Mouse (Mus musculus) liver, postnatal 0 days (tissue): ENCODE results near the gene Serpinb1a. TPM values are rescaled to one million over a fixed set of nuclear protein-coding genes. Genes with fewer than 3 reads are reported as not detected.
"Not testable (repeated sequence)": the region's sequence is repeated elsewhere in the genome, so short reads cannot be mapped to it uniquely, and the experiment has no call there.

Experiments used
- ATAC-seq: fragments of 200-750 bp; cut with Nextera tagmentation; 2 replicates; pipeline ENCODE4 v1.8.0; 2017; ENCODE audit warnings: mild to moderate bottlenecking, moderate library complexity
- DNase-seq: peaks from one replicate; pipeline ENCODE4 v3.0.0-alpha.2; 2016
- H3K27ac ChIP-seq: fragments of 300-500 bp; sonication (generic); 2 replicates; pipeline ENCODE4 v1.5.1; 2014; ENCODE audit warnings: antibody characterized with exemption, moderate library complexity, mild to moderate bottlenecking, low read depth
- H3K27me3 ChIP-seq: fragments of 300-500 bp; sonication (generic); 2 replicates; pipeline ENCODE4 v1.6.1; 2014; ENCODE audit warnings: low read length, control low read depth, mixed read lengths; ENCODE audit not compliant: insufficient read depth
- H3K36me3 ChIP-seq: fragments of 300-500 bp; sonication (generic); replicated peaks from 2 replicates; pipeline ENCODE4 v1.6.1; 2014; ENCODE audit warnings: mild to moderate bottlenecking, control low read depth, low read length, moderate library complexity, mixed read lengths; ENCODE audit not compliant: insufficient read depth
- H3K4me1 ChIP-seq: fragments of 300-500 bp; sonication (generic); 2 replicates; pipeline ENCODE4 v1.6.1; 2014; ENCODE audit warnings: antibody characterized with exemption, mild to moderate bottlenecking, control low read depth; ENCODE audit not compliant: insufficient read depth
- H3K4me2 ChIP-seq: fragments of 300-500 bp; sonication (generic); 2 replicates; pipeline ENCODE4 v1.6.1; 2014; ENCODE audit warnings: low read depth, mild to moderate bottlenecking, low read length, moderate library complexity, mixed read lengths
- H3K4me3 ChIP-seq: fragments of 300-500 bp; sonication (generic); 2 replicates; pipeline ENCODE4 v1.5.1; 2014; ENCODE audit warnings: low read depth, low read length
- H3K9ac ChIP-seq: fragments of 300-500 bp; sonication (generic); replicated peaks from 2 replicates; pipeline ENCODE4 v1.6.1; 2014; ENCODE audit warnings: mild to moderate bottlenecking, moderate library complexity
- H3K9me3 ChIP-seq: fragments of 300-500 bp; sonication (generic); 2 replicates; pipeline ENCODE4 v1.6.1; 2016; ENCODE audit warnings: mild to moderate bottlenecking, control low read depth, low read length, mixed read lengths
- CTCF ChIP-seq: sonication (generic); IDR thresholded peaks from 2 replicates; pipeline ENCODE4 v1.5.1; 2016; ENCODE audit warnings: antibody characterized with exemption, low read depth
- EP300 ChIP-seq: IDR thresholded peaks from 2 replicates; pipeline ENCODE4 v1.6.1; 2016; ENCODE audit warnings: antibody characterized with exemption, low read depth, mild to moderate bottlenecking
- WGBS: fragments of 180-500 bp; shearing (Covaris S2); extraction: QIAGEN DNeasy Blood & Tissue Kit; methylation state at CpG from one replicate; pipeline ENCODE4 v1.1.7; 2014; ENCODE audit not compliant: insufficient replicate concordance; 5-methylcytosine and 5-hydroxymethylcytosine counted together
- polyA plus RNA-seq: library from polyadenylated mRNA; unstranded; fragments of >200 nt; fragmentation: Nextera tagmentation; extraction: Ambion mirVana; gene quantifications from 2 replicates; pipeline ENCODE4 v1.2.1, GENCODE M21; 2015

Gene Serpinb1a
- polyA plus RNA-seq: 50.4 and 50.7 TPM in 2 replicates

- Histone ChIP-seq H3K9me3 (no peaks in the 10 kb centered on the region), H3K4me3 (peak within 1 kb of the TSS; percentile 29), H3K4me1 (peaks cover 18% of the 10 kb centered on the region), H3K4me2 (peak within 1 kb of the TSS; percentile 52; the same call in 1 of the 2 replicates), H3K9ac (no peak within 1 kb of the TSS), H3K36me3 (no peaks in the 10 kb centered on the region), H3K27ac (no peak within 1 kb of the TSS), H3K27me3 (no peaks in the 10 kb centered on the region)
- DNase-seq (peak; percentile 50), ATAC-seq (0 out of 2 replicates have a peak, but pooled peaks have one; percentile 33)
- WGBS: 41% methylated on average over 10 of the region's 10 CpGs
- TF ChIP-seq CTCF (no peak), EP300 (no peak)
Observed at GRCm38 (mm10) chr13:32850668-32851404, at the start of gene Serpinb1a. Serpinb1a (minus strand) TSS chr13:32851185.

GRCm38 (mm10) chr13:32900639-32901038, 49.7 kb upstream of the Serpinb1a start:
- DNase-seq (peak; percentile 55), ATAC-seq (no peak)
- Histone ChIP-seq H3K4me3 (no peak overlapping the region), H3K9me3 (no peaks in the 10 kb centered on the region), H3K4me2 (no peak overlapping the region), H3K27ac (no peak overlapping the region), H3K36me3 (no peaks in the 10 kb centered on the region), H3K27me3 (0 out of 2 replicates have a peak, but pooled peaks cover 2% of the 10 kb centered on the region), H3K9ac (no peak overlapping the region), H3K4me1 (no peaks in the 10 kb centered on the region)
- WGBS: 17% methylated on average over 2 of the region's 2 CpGs
- TF ChIP-seq CTCF (peak; percentile 74), EP300 (no peak)

DNA sequence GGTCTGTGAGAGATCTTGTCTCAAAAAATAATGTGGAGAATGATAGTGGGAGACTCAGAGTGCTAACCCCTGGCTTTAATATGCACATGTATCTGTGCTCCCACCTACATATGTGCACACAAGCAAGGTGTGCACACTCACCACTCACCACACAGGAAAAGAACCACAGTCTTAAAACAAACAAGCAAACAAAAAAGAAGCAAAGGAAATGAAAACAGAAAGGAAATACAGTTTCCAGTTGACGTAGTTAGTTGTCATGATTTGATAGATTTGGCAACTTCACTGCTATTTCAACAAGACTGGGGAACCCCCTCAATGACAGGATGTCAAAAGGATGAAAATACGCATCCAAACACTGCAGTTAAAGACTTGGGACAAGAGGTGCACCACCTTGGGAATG, 48.1 kb upstream of the Serpinb1a start:
- not testable (repeated sequence) for H3K4me1 ChIP-seq, H3K4me3 ChIP-seq, H3K9ac ChIP-seq, H3K27ac ChIP-seq, H3K36me3 ChIP-seq, H3K27me3 ChIP-seq, DNase-seq, ATAC-seq, H3K9me3 ChIP-seq, H3K4me2 ChIP-seq
- 20% methylated on average over 2 of the region's 2 CpGs for WGBS

DNA sequence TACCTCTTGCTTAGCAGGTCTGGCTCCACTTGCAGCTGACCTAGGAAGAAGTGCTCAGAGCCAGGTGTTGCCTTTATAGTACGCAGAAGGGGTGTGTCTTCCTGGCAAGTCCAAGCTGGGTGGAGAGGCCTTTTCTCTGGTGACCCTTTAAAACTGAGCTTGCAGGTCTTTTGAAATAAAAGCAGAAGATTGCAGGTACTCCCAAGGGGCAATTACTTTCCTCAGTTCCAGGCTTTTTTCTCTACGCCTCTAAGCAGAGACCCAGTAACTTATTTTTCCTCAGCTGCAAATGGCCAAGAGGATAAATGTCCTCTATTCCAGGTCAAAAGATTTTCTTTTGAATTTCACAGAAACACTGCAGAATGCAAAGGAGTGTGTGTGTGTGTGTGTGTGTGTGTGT, 47.1 kb upstream of the Serpinb1a start, which contains the start of gene Serpinb1c:
Gene Serpinb1c, minus strand, starts transcription at position 101 of the 400 bp plus-strand sequence.
- no peak for DNase-seq

GRCm38 (mm10) chr13:32896931-32897330, 45.9 kb upstream of the Serpinb1a start:
- Histone ChIP-seq H3K9me3 (no peaks in the 10 kb centered on the region), H3K4me3 (no peak overlapping the region), H3K4me2 (no peak overlapping the region), H3K27ac (no peak overlapping the region), H3K4me1 (no peaks in the 10 kb centered on the region), H3K9ac (no peak overlapping the region), H3K36me3 (no peaks in the 10 kb centered on the region), H3K27me3 (no peaks in the 10 kb centered on the region)
- DNase-seq (no peak), ATAC-seq (no peak)
- WGBS: 74% methylated on average over 4 of the region's 4 CpGs
- no peak for TF ChIP-seq EP300
- no peak for TF ChIP-seq CTCF

More for the DNA sequence above, 47.1 kb upstream of the Serpinb1a start, which contains the start of gene Serpinb1c:
- Histone ChIP-seq H3K9me3 (no peaks in the 10 kb centered on the region), H3K9ac (no peak within 1 kb of the TSS), H3K4me1 (no peaks in the 10 kb centered on the region), H3K27ac (no peak within 1 kb of the TSS), H3K4me3 (no peak within 1 kb of the TSS), H3K4me2 (no peak within 1 kb of the TSS), H3K36me3 (no peaks in the 10 kb centered on the region), H3K27me3 (0 out of 2 replicates have a peak, but pooled peaks cover 2% of the 10 kb centered on the region)
- WGBS: 75% methylated on average over 2 of the region's 2 CpGs
- TF ChIP-seq CTCF (no peak), EP300 (no peak)
- no peak for ATAC-seq

GRCm38 (mm10) chr13:32884755-32885154, 33.8 kb upstream of the Serpinb1a start:
- Histone ChIP-seq H3K27me3 (no peaks in the 10 kb centered on the region), H3K4me1 (no peaks in the 10 kb centered on the region), H3K27ac (no peak overlapping the region), H3K9me3 (no peaks in the 10 kb centered on the region), H3K36me3 (no peaks in the 10 kb centered on the region), H3K9ac (no peak overlapping the region), H3K4me2 (no peak overlapping the region), H3K4me3 (no peak overlapping the region)
- no peak for DNase-seq
- TF ChIP-seq CTCF: no peak
- TF ChIP-seq EP300: no peak
- no peak for ATAC-seq

GRCm38 (mm10) chr13:32873862-32874261, 22.9 kb upstream of the Serpinb1a start:
- Histone ChIP-seq H3K27me3 (no peaks in the 10 kb centered on the region), H3K36me3 (no peaks in the 10 kb centered on the region), H3K27ac (no peak overlapping the region), H3K4me1 (no peaks in the 10 kb centered on the region), H3K9ac (no peak overlapping the region), H3K9me3 (no peaks in the 10 kb centered on the region), H3K4me2 (no peak overlapping the region), H3K4me3 (no peak overlapping the region)
- DNase-seq (no peak), ATAC-seq (no peak)
- TF ChIP-seq EP300: no peak
- WGBS: 34% methylated on average over 1 of the region's 1 CpGs
